ENCODE assay signal across 9 mouse cellular contexts in the genomic region with DNA sequence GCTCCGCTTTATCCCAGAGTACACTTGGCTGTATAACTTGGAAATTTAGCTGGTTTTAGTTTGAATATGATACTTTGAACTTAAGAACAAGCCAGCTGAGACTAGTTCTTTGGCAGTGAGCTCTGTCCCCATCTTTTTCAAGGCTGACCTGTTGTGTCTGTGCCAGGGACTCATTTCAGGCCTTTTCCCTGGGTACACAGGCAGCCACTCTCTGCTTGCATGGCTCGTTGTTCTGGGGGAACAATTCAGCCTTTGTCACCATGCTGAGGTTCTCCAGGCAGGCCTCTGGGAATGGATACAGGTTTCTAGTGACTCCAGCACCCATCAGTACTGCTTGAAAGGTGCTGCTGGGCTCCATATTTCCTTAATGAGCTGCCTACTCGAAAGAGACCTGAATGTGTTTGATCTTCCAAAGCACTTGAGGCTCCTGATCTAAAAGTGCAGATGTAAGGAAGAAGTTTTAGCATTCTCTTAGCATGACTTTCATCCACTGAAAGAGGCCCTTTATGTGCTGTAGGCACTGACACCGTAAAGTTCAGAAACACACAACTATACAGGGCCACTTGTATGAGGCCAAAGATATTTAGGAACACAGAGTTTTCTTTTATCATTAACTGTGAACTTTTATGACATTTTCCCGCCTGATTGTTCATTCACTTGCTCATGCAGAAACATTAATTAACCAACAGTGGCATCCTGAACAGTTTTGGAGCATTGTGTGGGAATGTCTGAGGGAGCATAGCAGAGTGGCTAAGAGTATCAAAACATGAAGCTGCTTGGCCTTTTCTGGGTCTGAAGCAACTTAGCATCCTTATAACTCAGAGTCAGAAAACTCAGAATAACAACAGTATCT.
A peak's percentile ranks its signal among the peaks of the same experiment; 100 is the strongest.
DNase-seq lines count a peak whose midpoint lies in the region; ATAC-seq and TF ChIP-seq lines count a peak whose summit lies in the region.
"Had no signal": no experiment of that assay in that cellular context is flagged by ENCODE, and none has a peak within 500 bp of the region (broad histone marks: within the 10 kb centered on the region; RNA-seq: fewer than 3 reads in every experiment).

No protein-coding gene starts in this region.

- peaks cover 2% of the 10 kb centered on the region for H3K79me2 ChIP-seq in heart, adult 2 months (replicated peaks; ENCODE audit: control insufficient read depth, insufficient read depth, low read length)

- H3K4me3 ChIP-seq in heart, adult 2 months = no peak overlapping the region
- no peak overlapping the region for H3K4me3 ChIP-seq in hindbrain, embryonic 15.5 days
- H3K4me3 ChIP-seq in liver, embryonic 12.5 days = no peak overlapping the region
- H3K4me3 ChIP-seq: liver, embryonic 13.5 days had no signal

- 0 out of 2 replicates have a peak, but pooled peaks have one; percentile 48 for ATAC-seq in hindbrain, embryonic 15.5 days (ENCODE audit: low FRiP score, low read depth)
- no peak for ATAC-seq in liver, embryonic 12.5 days

- TF ChIP-seq CTCF in heart, adult 2 months (IDR thresholded peaks at IDR 0.05) = no peak

- no peaks in the 10 kb centered on the region for H3K27me3 ChIP-seq in heart, adult 2 months (ENCODE audit: control insufficient read depth, insufficient read depth, low read length)
- no peaks in the 10 kb centered on the region for H3K27me3 ChIP-seq in hindbrain, embryonic 15.5 days
- no peaks in the 10 kb centered on the region for H3K27me3 ChIP-seq in liver, embryonic 12.5 days (replicated peaks)
- H3K27me3 ChIP-seq: liver, embryonic 13.5 days had no signal

- H3K4me2 ChIP-seq in hindbrain, embryonic 15.5 days = no peak overlapping the region
- H3K4me2 ChIP-seq in liver, embryonic 12.5 days = no peak overlapping the region
- H3K4me2 ChIP-seq: liver, embryonic 13.5 days had no signal

- peak in 1 of 2 experiments; percentile 8 for DNase-seq in heart, adult 2 months
- DNase-seq in heart, postnatal 14 days = no peak
- peak; percentile 26 for DNase-seq in adrenal gland, postnatal 25 days
- DNase-seq in left cerebral cortex, postnatal 10 days (ENCODE audit: extremely low spot score in 1 of 2, low spot score in 2 of 2) = peak; percentile 22 to 50
- DNase-seq in embryo, embryonic 10.5 days (ENCODE audit: low spot score) = no peak
- no peak for DNase-seq in spleen, adult 12 weeks (ENCODE audit: low spot score)
- DNase-seq: liver, embryonic 13.5 days had no signal

- peak overlapping the region; percentile 71 for H3K27ac ChIP-seq in heart, adult 2 months
- no peak overlapping the region for H3K27ac ChIP-seq in hindbrain, embryonic 15.5 days (replicated peaks)
- no peak overlapping the region for H3K27ac ChIP-seq in liver, embryonic 12.5 days
- H3K27ac ChIP-seq: liver, embryonic 13.5 days had no signal

- H3K36me3 ChIP-seq in heart, adult 2 months (ENCODE audit: control insufficient read depth, insufficient read depth, low read length) = peaks cover 21% of the 10 kb centered on the region
- no peaks in the 10 kb centered on the region for H3K36me3 ChIP-seq in hindbrain, embryonic 15.5 days
- no peaks in the 10 kb centered on the region for H3K36me3 ChIP-seq in liver, embryonic 12.5 days
- H3K36me3 ChIP-seq: liver, embryonic 13.5 days had no signal

- TF ChIP-seq EP300 in heart, adult 2 months (IDR thresholded peaks at IDR 0.05; ENCODE audit: insufficient read depth, low read depth, low read length) = no peak

- TF ChIP-seq POLR2A in heart, adult 2 months (IDR thresholded peaks at IDR 0.05; ENCODE audit: insufficient read depth, low read depth, low read length) = no peak

- H3K9me3 ChIP-seq in hindbrain, embryonic 15.5 days = no peaks in the 10 kb centered on the region
- no peaks in the 10 kb centered on the region for H3K9me3 ChIP-seq in liver, embryonic 12.5 days (replicated peaks)
- H3K9me3 ChIP-seq: liver, embryonic 13.5 days had no signal

- intact Hi-C loops in heart, adult 2 months (cut with DNase I) = loop anchor here (5.0 kb wide), 1 partner anchor 290 kb away; no protein-coding TSS in a partner anchor
- intact Hi-C loops in heart, postnatal 14 days (cut with DNase I) = loop anchor here (5.0 kb wide), 1 partner anchor 285 kb away; no protein-coding TSS in a partner anchor
- intact Hi-C loops in left cerebral cortex, postnatal 10 days (cut with DNase I) = no loop called here

- no peak overlapping the region for H3K9ac ChIP-seq in heart, adult 2 months (ENCODE audit: low read depth, low read length)
- no peak overlapping the region for H3K9ac ChIP-seq in hindbrain, embryonic 15.5 days
- H3K9ac ChIP-seq in liver, embryonic 12.5 days = no peak overlapping the region
- H3K9ac ChIP-seq: liver, embryonic 13.5 days had no signal

- H3K4me1 ChIP-seq in heart, adult 2 months (ENCODE audit: control insufficient read depth, insufficient read depth, low read length) = peaks cover 15% of the 10 kb centered on the region
- no peaks in the 10 kb centered on the region for H3K4me1 ChIP-seq in hindbrain, embryonic 15.5 days (replicated peaks)
- H3K4me1 ChIP-seq in liver, embryonic 12.5 days = no peaks in the 10 kb centered on the region
- H3K4me1 ChIP-seq: liver, embryonic 13.5 days had no signal

- WGBS in heart, adult 2 months = 66% methylated on average over 5 of the region's 5 CpGs
- WGBS in hindbrain, embryonic 15.5 days = 64% methylated on average over 5 of the region's 5 CpGs
- 53% methylated on average over 5 of the region's 5 CpGs for WGBS in liver, embryonic 12.5 days (ENCODE audit: insufficient replicate concordance)

Comparison
In these comparisons a context has a peak if more than half of its experiments do, and no peak if none do; other contexts are left out.
1. DNase-seq: peak in adrenal gland, postnatal 25 days (single experiment) and left cerebral cortex, postnatal 10 days (2 of 2); none in heart, postnatal 14 days (0 of 2), embryo, embryonic 10.5 days (single experiment) and spleen, adult 12 weeks (single experiment).